9 mouse cellular contexts compared by ENCODE assay signal in genomic region chr10:80695801-80696501, GRCm38 (mm10). TPM values are rescaled to one million over a fixed set of nuclear protein-coding genes. Genes with fewer than 3 reads are reported as not detected.
DNase-seq lines count a peak whose midpoint lies in the region; ATAC-seq lines count a peak whose summit lies in the region.
"Had no signal": no experiment of that assay in that cellular context is flagged by ENCODE, and none has a peak within 500 bp of the region (broad histone marks: within the 10 kb centered on the region; RNA-seq: fewer than 3 reads in every experiment).

No protein-coding gene starts in this region.

- H3K4me3 ChIP-seq in megakaryocyte, embryonic 14.5 days (replicated peaks): peak overlapping the region; percentile 88
- H3K4me3 ChIP-seq in midbrain, embryonic 11.5 days (ENCODE audit: low read depth, low read length): no peak overlapping the region
- H3K4me3 ChIP-seq: forebrain, embryonic 13.5 days had no signal

- no peaks in the 10 kb centered on the region for H3K9me3 ChIP-seq in megakaryocyte, embryonic 14.5 days
- H3K9me3 ChIP-seq in midbrain, embryonic 11.5 days (ENCODE audit: control insufficient read depth, low read length): no peaks in the 10 kb centered on the region
- H3K9me3 ChIP-seq: forebrain, embryonic 13.5 days had no signal

- H3K9ac ChIP-seq in midbrain, embryonic 11.5 days (ENCODE audit: low read length): no peak overlapping the region

- peak; percentile 24 for DNase-seq in lung, postnatal 25 days (ENCODE audit: low spot score)
- peak; percentile 57 to 65 for DNase-seq in thymus, postnatal 36 days
- no peak for DNase-seq in yolk sac, embryonic 10.5 days (ENCODE audit: low spot score)
- no peak for DNase-seq in midbrain, embryonic 11.5 days (ENCODE audit: low spot score, missing footprints)
- DNase-seq: retina, postnatal 1 day had no signal

- ATAC-seq in megakaryocyte, adult 5-6 weeks (ENCODE audit: poor library complexity, severe bottlenecking): no peak
- ATAC-seq in inflammation-experienced regulatory T-cells, adult 6 months: peak; percentile 7
- no peak for ATAC-seq in midbrain, embryonic 11.5 days (ENCODE audit: low FRiP score)
- ATAC-seq: forebrain, embryonic 13.5 days had no signal

- H3K4me1 ChIP-seq in megakaryocyte, embryonic 14.5 days: peaks cover 100% of the 10 kb centered on the region
- H3K4me1 ChIP-seq in midbrain, embryonic 11.5 days (ENCODE audit: control insufficient read depth, insufficient read depth, low read length): peaks cover 3% of the 10 kb centered on the region; the same call in 1 of the 2 replicates

- H3K4me2 ChIP-seq in midbrain, embryonic 11.5 days: no peak overlapping the region
- H3K4me2 ChIP-seq: forebrain, embryonic 13.5 days had no signal

- peaks cover 77% of the 10 kb centered on the region for H3K36me3 ChIP-seq in megakaryocyte, embryonic 14.5 days (replicated peaks; ENCODE audit: low read length)
- H3K36me3 ChIP-seq in midbrain, embryonic 11.5 days (ENCODE audit: control insufficient read depth, insufficient read depth, low read length): no peaks in the 10 kb centered on the region

- H3K27me3 ChIP-seq in megakaryocyte, embryonic 14.5 days (replicated peaks): no peaks in the 10 kb centered on the region
- no peaks in the 10 kb centered on the region for H3K27me3 ChIP-seq in midbrain, embryonic 11.5 days (ENCODE audit: control insufficient read depth, insufficient read depth, low read length)
- H3K27me3 ChIP-seq: forebrain, embryonic 13.5 days had no signal

- no peak overlapping the region for H3K27ac ChIP-seq in midbrain, embryonic 11.5 days (ENCODE audit: low read depth, low read length)
- H3K27ac ChIP-seq: forebrain, embryonic 13.5 days had no signal

- WGBS in midbrain, embryonic 11.5 days: 77% methylated on average over 10 of the region's 10 CpGs

RNA-seq across cellular contexts. Expression of gene Mob3a, which starts 5.8 kb away (rescaled TPM):
- 61.8 and 135 TPM in 2 replicates for polyA plus RNA-seq in megakaryocyte, embryonic 14.5 days (2012; ENCODE audit: insufficient read depth, low replicate concordance)
- total RNA-seq in megakaryocyte, adult 5-6 weeks (2015): 61.8 and 72.0 TPM in 2 replicates
- total RNA-seq in megakaryocyte, adult 5-6 weeks (2017): 65.0 and 77.3 TPM in 2 replicates
- polyA plus RNA-seq in inflammation-experienced regulatory T-cells, adult 6 months (2017; shearing (Covaris generic)): 100 to 1,000 TPM; 190 to 248 (median 240) TPM
- polyA plus RNA-seq in midbrain, embryonic 11.5 days (2014; fragmentation: Nextera tagmentation; extraction: Ambion mirVana): 50.2 and 52.7 TPM in 2 replicates

RNA-seq across cellular contexts. Expression of gene Izumo4, which starts 6.0 kb away (rescaled TPM):
- 19.4 and 27.8 TPM in 2 replicates for polyA plus RNA-seq in megakaryocyte, embryonic 14.5 days (2012; ENCODE audit: insufficient read depth, low replicate concordance)
- total RNA-seq in megakaryocyte, adult 5-6 weeks (2015): 11.3 and 14.2 TPM in 2 replicates
- 4.4 and 6.6 TPM in 2 replicates for total RNA-seq in megakaryocyte, adult 5-6 weeks (2017)
- 100 to 1,000 TPM in 2 of 3 experiments, 10 to 100 TPM in 1; 71.4 to 109 (median 107) TPM for polyA plus RNA-seq in inflammation-experienced regulatory T-cells, adult 6 months (2017; shearing (Covaris generic))
- 6.7 and 6.9 TPM in 2 replicates for polyA plus RNA-seq in midbrain, embryonic 11.5 days (2014; fragmentation: Nextera tagmentation; extraction: Ambion mirVana)

RNA-seq across cellular contexts. Expression of gene Mknk2, which starts 18.0 kb away (rescaled TPM):
- 472 and 996 TPM in 2 replicates for polyA plus RNA-seq in megakaryocyte, embryonic 14.5 days (2012; ENCODE audit: insufficient read depth, low replicate concordance)
- 53.5 and 61.1 TPM in 2 replicates for total RNA-seq in megakaryocyte, adult 5-6 weeks (2015)
- total RNA-seq in megakaryocyte, adult 5-6 weeks (2017): 63.3 and 74.8 TPM in 2 replicates
- 10 to 100 TPM; 50.3 to 61.4 (median 50.9) TPM for polyA plus RNA-seq in inflammation-experienced regulatory T-cells, adult 6 months (2017; shearing (Covaris generic))
- polyA plus RNA-seq in midbrain, embryonic 11.5 days (2014; fragmentation: Nextera tagmentation; extraction: Ambion mirVana): 42.0 and 49.4 TPM in 2 replicates

RNA-seq across cellular contexts. Expression of gene Btbd2, which starts 39.1 kb away (rescaled TPM):
- 91.6 and 121 TPM in 2 replicates for polyA plus RNA-seq in megakaryocyte, embryonic 14.5 days (2012; ENCODE audit: insufficient read depth, low replicate concordance)
- 8.4 and 10.3 TPM in 2 replicates for total RNA-seq in megakaryocyte, adult 5-6 weeks (2015)
- total RNA-seq in megakaryocyte, adult 5-6 weeks (2017): 16.5 and 30.1 TPM in 2 replicates
- 10 to 100 TPM in 1 of 3 experiments, 1 to 10 TPM in 2; 3.4 to 10.4 (median 9.2) TPM for polyA plus RNA-seq in inflammation-experienced regulatory T-cells, adult 6 months (2017; shearing (Covaris generic))
- polyA plus RNA-seq in midbrain, embryonic 11.5 days (2014; fragmentation: Nextera tagmentation; extraction: Ambion mirVana): 43.8 and 51.7 TPM in 2 replicates

RNA-seq across cellular contexts. Expression of gene Ap3d1, which starts 46.1 kb away (rescaled TPM):
- 10.9 and 24.8 TPM in 2 replicates for polyA plus RNA-seq in megakaryocyte, embryonic 14.5 days (2012; ENCODE audit: insufficient read depth, low replicate concordance)
- 42.6 and 52.4 TPM in 2 replicates for total RNA-seq in megakaryocyte, adult 5-6 weeks (2015)
- 48.6 and 62.0 TPM in 2 replicates for total RNA-seq in megakaryocyte, adult 5-6 weeks (2017)
- 10 to 100 TPM; 20.9 to 33.0 (median 29.8) TPM for polyA plus RNA-seq in inflammation-experienced regulatory T-cells, adult 6 months (2017; shearing (Covaris generic))
- 63.2 and 68.4 TPM in 2 replicates for polyA plus RNA-seq in midbrain, embryonic 11.5 days (2014; fragmentation: Nextera tagmentation; extraction: Ambion mirVana)

Comparison
In these comparisons a context has a peak if more than half of its experiments do, and no peak if none do; other contexts are left out.
1. DNase-seq: peak in lung, postnatal 25 days (single experiment) and thymus, postnatal 36 days (2 of 2); none in yolk sac, embryonic 10.5 days (single experiment) and midbrain, embryonic 11.5 days (single experiment).